Mouse (Mus musculus): ENCODE data around the gene Ufc1.

The Ufc1 gene

GRCm38 (mm10) chr1:171271196-171271595 lies 23.6 kb downstream of the Ufc1 start:
- DNase-seq (ENCODE audit: low read depth, low spot score): no peak

GRCm38 (mm10) chr1:171270573-171270900 lies 24.3 kb downstream of the Ufc1 start:
- no peak for DNase-seq (ENCODE audit: low read depth, low spot score)

GRCm38 (mm10) chr1:171269848-171270572 lies 24.8 kb downstream of the Ufc1 start, which contains the start of gene B4galt3:
Gene B4galt3, plus strand, starts transcription at chr1:171270328.
- no peak for DNase-seq (ENCODE audit: low read depth, low spot score)

GRCm38 (mm10) chr1:171268341-171268740 lies 26.5 kb downstream of the Ufc1 start:
- no peak for DNase-seq (ENCODE audit: low read depth, low spot score)

GRCm38 (mm10) chr1:171265971-171266744 lies 28.7 kb downstream of the Ufc1 start:
- DNase-seq (ENCODE audit: low read depth, low spot score): no peak

- no peak for DNase-seq (ENCODE audit: low read depth, low spot score)
Observed at GRCm38 (mm10) chr1:171263666-171264461, 31.0 kb downstream of the Ufc1 start.

- peak; percentile 83 for DNase-seq (ENCODE audit: low read depth, low spot score)
Observed at GRCm38 (mm10) chr1:171263185-171263611, 31.6 kb downstream of the Ufc1 start.

GRCm38 (mm10) chr1:171262594-171263130 lies 32.2 kb downstream of the Ufc1 start:
- peak; percentile 79 for DNase-seq (ENCODE audit: low read depth, low spot score)

- DNase-seq (ENCODE audit: low read depth, low spot score): no peak
Observed at GRCm38 (mm10) chr1:171260316-171260715, 34.5 kb downstream of the Ufc1 start.

GRCm38 (mm10) chr1:171258921-171259320 lies 35.9 kb downstream of the Ufc1 start:
- no peak for DNase-seq (ENCODE audit: low read depth, low spot score)

- DNase-seq (ENCODE audit: low read depth, low spot score): no peak
Observed at GRCm38 (mm10) chr1:171257781-171258180, 37.0 kb downstream of the Ufc1 start.

- DNase-seq (ENCODE audit: low read depth, low spot score): no peak
Observed at GRCm38 (mm10) chr1:171256937-171257548, 37.8 kb downstream of the Ufc1 start.

GRCm38 (mm10) chr1:171256095-171256818 lies 38.6 kb downstream of the Ufc1 start:
- DNase-seq (ENCODE audit: low read depth, low spot score): no peak

GRCm38 (mm10) chr1:171252415-171252814 lies 42.4 kb downstream of the Ufc1 start:
- no peak for DNase-seq (ENCODE audit: low read depth, low spot score)

- DNase-seq (ENCODE audit: low read depth, low spot score): no peak
Observed at GRCm38 (mm10) chr1:171251594-171252324, 43.1 kb downstream of the Ufc1 start.

GRCm38 (mm10) chr1:171250680-171251593 lies 43.9 kb downstream of the Ufc1 start, which contains the start of gene Ndufs2:
Gene Ndufs2, minus strand, starts transcription at chr1:171251388.
- no peak for DNase-seq (ENCODE audit: low read depth, low spot score)

- DNase-seq (ENCODE audit: low read depth, low spot score): no peak
Observed at GRCm38 (mm10) chr1:171249913-171250600, 44.8 kb downstream of the Ufc1 start, which contains the start of gene Adamts4. Gene Adamts4, plus strand, starts transcription at chr1:171250421.
